Mouse (Mus musculus) ovary, postnatal 10 days (tissue): ENCODE data around the gene Slfn8.
"Not testable (repeated sequence)": the region's sequence is repeated elsewhere in the genome, so short reads cannot be mapped to it uniquely, and the experiment has no call there.

Experiments used
- DNase-seq: peaks from one replicate; pipeline ENCODE4 v3.0.0; 2022; ENCODE audit warnings: low spot score

The Slfn8 gene

GRCm38 (mm10) chr11:83020621-83021020 is at the start of gene Slfn8:
TSS of gene Slfn8 (minus strand) at chr11:83020810.
- DNase-seq = no peak

GRCm38 (mm10) chr11:83067982-83068694 is 47.5 kb upstream of the Slfn8 start:
- no peak for DNase-seq

- no peak for DNase-seq
These were observed 46.3 kb upstream of the Slfn8 start for GRCm38 (mm10) chr11:83066640-83067531.

GRCm38 (mm10) chr11:83065441-83066344 is 45.1 kb upstream of the Slfn8 start:
- no peak for DNase-seq

GRCm38 (mm10) chr11:83064946-83065345 is 44.3 kb upstream of the Slfn8 start, which contains the start of gene Slfn2:
TSS of gene Slfn2 (plus strand) at chr11:83065112.
- no peak for DNase-seq

GRCm38 (mm10) chr11:83063941-83064349 is 43.3 kb upstream of the Slfn8 start:
- DNase-seq = no peak

GRCm38 (mm10) chr11:83063126-83063525 is 42.5 kb upstream of the Slfn8 start:
- no peak for DNase-seq

- no peak for DNase-seq
These were observed 41.2 kb upstream of the Slfn8 start for GRCm38 (mm10) chr11:83061806-83062205.

- DNase-seq = no peak
These were observed 39.9 kb upstream of the Slfn8 start for GRCm38 (mm10) chr11:83060412-83061020.

GRCm38 (mm10) chr11:83057863-83058262 is 37.3 kb upstream of the Slfn8 start:
- no peak for DNase-seq

- no peak for DNase-seq
These were observed 25.0 kb upstream of the Slfn8 start for GRCm38 (mm10) chr11:83045642-83046041.

- DNase-seq = no peak
These were observed 23.3 kb upstream of the Slfn8 start for GRCm38 (mm10) chr11:83043891-83044290.

GRCm38 (mm10) chr11:83041000-83041399 is 20.4 kb upstream of the Slfn8 start:
- DNase-seq = no peak

GRCm38 (mm10) chr11:83040325-83040724 is 19.7 kb upstream of the Slfn8 start:
- no peak for DNase-seq

- DNase-seq = no peak
These were observed 19.2 kb upstream of the Slfn8 start for GRCm38 (mm10) chr11:83039796-83040195.

- no peak for DNase-seq
These were observed 18.5 kb upstream of the Slfn8 start for GRCm38 (mm10) chr11:83039156-83039555.

- not testable (repeated sequence) for DNase-seq
These were observed 18.1 kb upstream of the Slfn8 start for GRCm38 (mm10) chr11:83038686-83039085.

GRCm38 (mm10) chr11:83019561-83020519 is 770 bp downstream of the Slfn8 start:
- not testable (repeated sequence) for DNase-seq

GRCm38 (mm10) chr11:83016093-83016492 is 4.5 kb downstream of the Slfn8 start:
- DNase-seq = no peak

GRCm38 (mm10) chr11:83013356-83013755 is 7.3 kb downstream of the Slfn8 start:
- no peak for DNase-seq
